Mouse (Mus musculus): ENCODE measurements around the gene D130043K22Rik. TPM values are rescaled to one million over a fixed set of nuclear protein-coding genes. Genes with fewer than 3 reads are reported as not detected.
A peak's percentile ranks its signal among the peaks of the same experiment; 100 is the strongest.

Gene D130043K22Rik
- polyA plus RNA-seq, 1 experiment from 2014 or later, result 0.14 TPM

DNA sequence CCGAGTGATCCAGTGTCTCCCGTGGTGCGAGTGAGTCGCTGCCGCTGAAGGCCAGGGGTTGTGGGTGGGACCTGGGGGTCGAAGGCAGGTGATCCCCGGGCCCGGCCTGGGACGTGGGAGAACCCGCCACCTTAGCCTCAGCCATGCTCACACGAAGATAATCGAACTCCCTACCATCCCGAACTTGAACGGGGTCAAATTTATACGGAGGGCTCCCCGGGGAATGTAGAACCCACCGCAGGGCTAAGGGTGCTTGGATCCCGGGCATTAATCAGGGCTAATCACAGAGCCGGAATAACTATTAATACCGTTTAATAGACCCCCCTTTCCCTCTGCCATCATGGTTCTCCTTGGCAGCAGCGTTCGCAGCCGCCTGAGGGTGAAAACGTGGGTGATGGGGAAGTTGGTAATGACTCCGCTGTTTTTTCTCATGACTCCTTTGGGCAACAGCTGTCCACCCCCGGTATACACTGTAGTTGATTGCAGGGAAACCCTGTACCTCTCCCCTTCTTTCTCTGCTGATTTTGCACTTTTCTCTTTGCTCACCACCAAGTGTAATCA, 42.7 kb upstream of the D130043K22Rik start:
- ATAC-seq (ENCODE audit: insufficient read depth) (no peak), DNase-seq (peak; percentile 50)
- under 1% methylated on average over 26 of the region's 26 CpGs for WGBS
- Histone ChIP-seq H3K4me1 (ENCODE audit: insufficient read depth) (no peaks in the 10 kb centered on the region), H3K4me3 (ENCODE audit: low read depth, low read length) (peak overlapping the region; percentile 98), H3K27ac (ENCODE audit: low read depth) (peak overlapping the region; percentile 100), H3K27me3 (ENCODE audit: insufficient read depth, low read length) (no peaks in the 10 kb centered on the region), H3K9me3 (ENCODE audit: low read depth, low read length) (no peaks in the 10 kb centered on the region), H3K9ac (peak overlapping the region; percentile 98), H3K36me3 (ENCODE audit: insufficient read depth) (peaks cover 23% of the 10 kb centered on the region), H3K4me2 (peak overlapping the region; percentile 80)
- TF ChIP-seq CTCF (IDR thresholded peaks at IDR 0.05; ENCODE audit: low read depth), result no peak

DNA sequence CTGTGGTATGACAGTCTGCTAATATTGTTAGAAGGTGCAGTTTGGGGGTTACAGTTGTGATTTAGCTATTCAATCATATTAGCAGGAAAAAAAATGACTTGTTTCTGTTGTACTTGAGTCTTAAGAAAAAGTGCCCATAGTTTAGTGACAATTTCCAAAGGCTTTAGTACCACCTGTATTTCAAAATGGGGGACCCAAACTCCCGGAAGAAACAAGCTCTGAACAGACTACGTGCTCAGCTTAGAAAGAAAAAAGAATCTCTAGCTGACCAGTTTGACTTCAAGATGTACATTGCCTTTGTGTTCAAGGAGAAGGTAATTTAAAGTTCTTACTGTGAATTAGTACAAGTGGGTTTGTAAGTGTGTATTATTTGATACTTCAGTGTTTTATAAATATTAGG, 41.7 kb upstream of the D130043K22Rik start:
- WGBS, result 13% methylated on average over 2 of the region's 2 CpGs
- ATAC-seq (ENCODE audit: insufficient read depth), result no peak
- peak; percentile 30 for DNase-seq
- TF ChIP-seq CTCF (IDR thresholded peaks at IDR 0.05; ENCODE audit: low read depth), result no peak
- Histone ChIP-seq H3K4me2 (peak overlapping the region; percentile 80), H3K9me3 (ENCODE audit: low read depth, low read length) (no peaks in the 10 kb centered on the region), H3K4me1 (ENCODE audit: insufficient read depth) (no peaks in the 10 kb centered on the region), H3K27ac (ENCODE audit: low read depth) (no peak overlapping the region), H3K4me3 (ENCODE audit: low read depth, low read length) (peak overlapping the region; percentile 98), H3K27me3 (ENCODE audit: insufficient read depth, low read length) (no peaks in the 10 kb centered on the region), H3K9ac (peak overlapping the region; percentile 98), H3K36me3 (ENCODE audit: insufficient read depth) (peaks cover 32% of the 10 kb centered on the region)

DNA sequence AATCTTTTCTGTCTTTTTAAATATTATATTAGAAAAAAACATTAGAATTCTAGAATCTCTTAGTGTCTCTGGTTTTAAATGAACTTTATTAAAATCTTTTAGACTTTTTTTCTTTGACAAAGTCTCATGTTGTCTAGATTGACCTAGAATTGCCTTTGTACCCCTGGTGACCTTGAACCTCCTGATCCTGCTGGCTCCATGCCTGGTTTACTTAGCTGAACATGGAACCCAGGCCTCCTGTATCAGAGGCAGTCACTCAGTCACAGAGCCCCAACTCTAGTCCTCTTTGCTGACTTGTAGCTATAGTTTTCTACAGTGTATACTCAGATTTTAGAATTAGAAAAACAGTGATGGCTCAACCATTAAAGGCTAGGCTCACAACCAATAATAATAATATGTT, 38.9 kb upstream of the D130043K22Rik start:
- no peaks in the 10 kb centered on the region for H3K27me3 ChIP-seq (ENCODE audit: insufficient read depth, low read length)
- no peak overlapping the region for H3K4me2 ChIP-seq
- no peak overlapping the region for H3K4me3 ChIP-seq (ENCODE audit: low read depth, low read length)
- ATAC-seq (ENCODE audit: insufficient read depth), result no peak
- H3K36me3 ChIP-seq (ENCODE audit: insufficient read depth), result peaks cover 60% of the 10 kb centered on the region
- TF ChIP-seq CTCF (IDR thresholded peaks at IDR 0.05; ENCODE audit: low read depth), result no peak
- H3K9ac ChIP-seq, result no peak overlapping the region
- DNase-seq, result no peak
- no peaks in the 10 kb centered on the region for H3K9me3 ChIP-seq (ENCODE audit: low read depth, low read length)
- no peak overlapping the region for H3K27ac ChIP-seq (ENCODE audit: low read depth)
- no peaks in the 10 kb centered on the region for H3K4me1 ChIP-seq (ENCODE audit: insufficient read depth)

DNA sequence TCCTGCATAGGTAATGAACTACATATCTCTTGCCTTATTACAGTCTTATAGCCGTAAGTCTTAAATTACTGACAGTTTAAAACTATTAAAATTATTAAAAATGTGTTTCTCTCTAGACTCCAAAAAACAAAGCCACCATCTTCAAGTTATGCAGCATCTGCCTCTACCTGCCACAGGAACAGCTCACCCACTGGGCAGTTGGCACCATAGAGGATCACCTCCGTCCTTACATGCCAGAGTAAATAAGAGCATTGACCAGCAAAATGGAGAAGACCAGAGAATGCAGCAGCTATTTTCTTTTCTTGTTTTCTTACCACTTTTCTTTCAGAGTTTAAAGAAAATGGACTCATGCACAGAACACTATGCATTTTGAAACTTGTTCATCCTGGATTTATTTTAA, 32.4 kb upstream of the D130043K22Rik start:
- H3K4me2 ChIP-seq, result no peak overlapping the region
- H3K9me3 ChIP-seq (ENCODE audit: low read depth, low read length), result no peaks in the 10 kb centered on the region
- WGBS, result 92% methylated on average over 2 of the region's 2 CpGs
- peaks cover 77% of the 10 kb centered on the region for H3K36me3 ChIP-seq (ENCODE audit: insufficient read depth)
- H3K4me3 ChIP-seq (ENCODE audit: low read depth, low read length), result no peak overlapping the region
- H3K27ac ChIP-seq (ENCODE audit: low read depth), result no peak overlapping the region
- ATAC-seq (ENCODE audit: insufficient read depth), result no peak
- no peak for DNase-seq
- TF ChIP-seq CTCF (IDR thresholded peaks at IDR 0.05; ENCODE audit: low read depth), result no peak
- no peaks in the 10 kb centered on the region for H3K27me3 ChIP-seq (ENCODE audit: insufficient read depth, low read length)
- H3K9ac ChIP-seq, result no peak overlapping the region
- no peaks in the 10 kb centered on the region for H3K4me1 ChIP-seq (ENCODE audit: insufficient read depth)

DNA sequence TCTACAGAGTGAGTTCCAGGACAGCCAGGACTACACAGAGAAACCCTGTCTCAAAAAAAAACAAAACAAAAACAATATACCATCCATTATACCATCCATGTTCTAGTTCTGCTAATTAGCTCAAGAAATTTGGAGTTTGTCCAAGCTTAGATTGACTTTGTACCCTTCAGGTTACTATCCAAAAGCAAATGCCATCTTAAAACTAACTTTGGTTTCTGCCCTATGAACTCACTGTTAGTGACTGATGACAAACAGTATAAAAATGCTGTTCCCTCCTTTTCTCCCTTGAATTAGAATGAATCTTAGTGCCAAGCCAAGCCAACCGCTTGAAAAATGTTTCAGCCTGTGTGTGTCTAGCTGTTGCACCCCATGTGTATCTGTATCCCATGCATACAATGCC, 30.3 kb upstream of the D130043K22Rik start:
- Histone ChIP-seq H3K4me2 (no peak overlapping the region), H3K9ac (no peak overlapping the region), H3K4me3 (ENCODE audit: low read depth, low read length) (no peak overlapping the region), H3K27ac (ENCODE audit: low read depth) (no peak overlapping the region), H3K9me3 (ENCODE audit: low read depth, low read length) (no peaks in the 10 kb centered on the region), H3K27me3 (ENCODE audit: insufficient read depth, low read length) (no peaks in the 10 kb centered on the region), H3K36me3 (ENCODE audit: insufficient read depth) (peaks cover 65% of the 10 kb centered on the region), H3K4me1 (ENCODE audit: insufficient read depth) (no peaks in the 10 kb centered on the region)
- no peak for ATAC-seq (ENCODE audit: insufficient read depth)
- TF ChIP-seq CTCF (IDR thresholded peaks at IDR 0.05; ENCODE audit: low read depth), result no peak
- no peak for DNase-seq
- WGBS, result 77% methylated on average over 1 of the region's 1 CpGs

DNA sequence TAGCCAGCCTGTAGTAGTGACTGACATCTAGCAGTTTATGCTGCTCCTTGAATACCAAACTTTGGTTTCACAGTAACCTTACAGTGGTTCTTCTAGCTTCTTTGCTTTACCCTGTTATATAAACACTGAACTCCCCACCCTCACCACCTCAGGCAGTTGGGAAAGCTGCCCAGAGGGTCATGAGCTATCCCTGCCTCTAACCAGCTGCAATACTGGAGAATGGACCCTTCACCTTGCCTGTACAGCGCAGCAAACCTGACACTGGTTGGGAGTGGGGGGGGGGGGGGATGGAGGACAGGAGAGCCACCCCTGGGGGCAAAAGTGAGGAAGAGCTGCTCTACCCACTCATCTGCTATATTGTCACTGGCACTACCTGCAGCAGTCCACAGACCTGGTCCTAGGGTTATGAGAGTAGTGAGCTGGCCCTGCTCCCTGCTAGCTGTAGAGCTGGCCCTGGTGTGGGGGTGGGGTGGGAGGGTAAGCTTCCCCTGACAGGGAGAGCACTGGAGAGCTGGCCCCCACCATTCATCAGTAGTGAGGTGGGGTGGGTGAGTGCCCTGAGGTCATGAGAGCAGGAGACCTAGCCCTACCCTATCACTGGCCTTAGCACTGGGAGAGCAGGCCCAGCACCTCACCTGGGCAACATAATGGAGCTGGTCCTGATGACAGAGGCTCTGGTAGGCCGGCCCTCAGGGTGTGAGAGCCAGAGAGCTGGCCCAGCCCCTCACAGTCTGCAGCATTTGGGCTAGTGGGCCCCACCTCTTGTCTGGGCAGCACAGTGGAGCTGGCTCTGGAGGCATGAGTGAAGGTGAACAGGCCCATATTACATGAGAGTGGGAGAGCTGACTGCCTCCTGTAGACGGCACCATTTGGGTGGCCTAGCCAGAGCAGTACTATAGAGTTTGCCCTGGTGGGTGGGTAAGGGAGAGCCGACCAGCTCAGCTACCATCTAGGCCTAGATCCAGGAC, 28.5 kb upstream of the D130043K22Rik start:
- H3K27ac ChIP-seq (ENCODE audit: low read depth), result no peak overlapping the region
- peaks cover 49% of the 10 kb centered on the region for H3K36me3 ChIP-seq (ENCODE audit: insufficient read depth)
- H3K27me3 ChIP-seq (ENCODE audit: insufficient read depth, low read length), result no peaks in the 10 kb centered on the region
- no peaks in the 10 kb centered on the region for H3K4me1 ChIP-seq (ENCODE audit: insufficient read depth)
- ATAC-seq (ENCODE audit: insufficient read depth) (peak; percentile 74), DNase-seq (no peak)
- TF ChIP-seq CTCF (IDR thresholded peaks at IDR 0.05; ENCODE audit: low read depth), result no peak
- H3K9ac ChIP-seq, result no peak overlapping the region
- H3K9me3 ChIP-seq (ENCODE audit: low read depth, low read length), result no peaks in the 10 kb centered on the region
- WGBS, result 47% methylated on average over 4 of the region's 4 CpGs
- no peak overlapping the region for H3K4me3 ChIP-seq (ENCODE audit: low read depth, low read length)
- no peak overlapping the region for H3K4me2 ChIP-seq

DNA sequence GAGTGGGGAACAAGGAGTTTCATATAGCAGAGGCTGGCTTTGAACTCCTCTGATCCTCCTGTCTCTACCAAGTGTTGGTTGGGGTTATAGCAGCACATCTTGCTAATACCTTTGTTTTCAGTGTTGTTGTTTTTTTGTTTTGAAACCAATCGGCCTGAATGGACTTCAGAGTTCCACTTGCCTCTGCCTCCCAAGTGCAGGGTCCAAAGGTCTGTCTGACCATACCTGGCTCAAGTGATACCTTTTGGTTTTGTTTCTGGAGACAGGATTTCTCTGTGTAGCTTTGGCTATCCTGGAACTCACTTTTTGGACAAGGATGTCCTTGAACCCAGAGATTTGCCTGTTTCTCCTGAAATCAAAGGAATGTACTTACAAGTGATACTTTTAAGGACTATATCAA, 25.0 kb upstream of the D130043K22Rik start:
- H3K27ac ChIP-seq (ENCODE audit: low read depth), result no peak overlapping the region
- no peaks in the 10 kb centered on the region for H3K4me1 ChIP-seq (ENCODE audit: insufficient read depth)
- H3K36me3 ChIP-seq (ENCODE audit: insufficient read depth), result peaks cover 17% of the 10 kb centered on the region
- no peak overlapping the region for H3K4me2 ChIP-seq
- DNase-seq (no peak), ATAC-seq (ENCODE audit: insufficient read depth) (no peak)
- WGBS, result 74% methylated on average over 1 of the region's 1 CpGs
- H3K9me3 ChIP-seq (ENCODE audit: low read depth, low read length), result no peaks in the 10 kb centered on the region
- H3K9ac ChIP-seq, result no peak overlapping the region
- no peaks in the 10 kb centered on the region for H3K27me3 ChIP-seq (ENCODE audit: insufficient read depth, low read length)
- H3K4me3 ChIP-seq (ENCODE audit: low read depth, low read length), result no peak overlapping the region
- no peak for TF ChIP-seq CTCF (IDR thresholded peaks at IDR 0.05; ENCODE audit: low read depth)
